Mouse (Mus musculus): ENCODE results near the gene Tenm2. TPM values are rescaled to one million over a fixed set of nuclear protein-coding genes. Genes with fewer than 3 reads are reported as not detected.

Gene Tenm2
- polyA plus RNA-seq, 1 experiment from 2014 or later = 18.3 TPM

- Histone ChIP-seq H3K27ac (replicated peaks) (no peak overlapping the region), H3K9me3 (no peaks in the 10 kb centered on the region), H3K36me3 (no peaks in the 10 kb centered on the region), H3K4me1 (no peaks in the 10 kb centered on the region), H3K27me3 (no peaks in the 10 kb centered on the region), H3K4me3 (no peak overlapping the region), H3K9ac (replicated peaks) (no peak overlapping the region), H3K4me2 (replicated peaks) (no peak overlapping the region)
- no peak for ATAC-seq (ENCODE audit: low FRiP score, low read depth)
- WGBS = 74% methylated on average over 9 of the region's 9 CpGs
Observed at GRCm38 (mm10) chr11:36364441-36364840, 871.3 kb downstream of the Tenm2 start.

- Histone ChIP-seq H3K36me3 (no peaks in the 10 kb centered on the region), H3K9me3 (no peaks in the 10 kb centered on the region), H3K27me3 (no peaks in the 10 kb centered on the region), H3K27ac (replicated peaks) (no peak overlapping the region), H3K4me1 (no peaks in the 10 kb centered on the region), H3K4me2 (replicated peaks) (no peak overlapping the region), H3K4me3 (no peak overlapping the region), H3K9ac (replicated peaks) (no peak overlapping the region)
- WGBS = 93% methylated on average over 8 of the region's 8 CpGs
- no peak for ATAC-seq (ENCODE audit: low FRiP score, low read depth)
Observed at GRCm38 (mm10) chr11:36362514-36362913, 873.2 kb downstream of the Tenm2 start.

GRCm38 (mm10) chr11:36353252-36353651 lies 882.5 kb downstream of the Tenm2 start:
- no peaks in the 10 kb centered on the region for H3K27me3 ChIP-seq
- H3K4me1 ChIP-seq = peaks cover 4% of the 10 kb centered on the region; the same call in 1 of the 2 replicates
- H3K4me2 ChIP-seq (replicated peaks) = no peak overlapping the region
- no peak overlapping the region for H3K9ac ChIP-seq (replicated peaks)
- WGBS = 82% methylated on average over 1 of the region's 1 CpGs
- no peak overlapping the region for H3K27ac ChIP-seq (replicated peaks)
- H3K9me3 ChIP-seq = no peaks in the 10 kb centered on the region
- no peak overlapping the region for H3K4me3 ChIP-seq
- no peak for ATAC-seq (ENCODE audit: low FRiP score, low read depth)
- no peaks in the 10 kb centered on the region for H3K36me3 ChIP-seq

- Histone ChIP-seq H3K9me3 (no peaks in the 10 kb centered on the region), H3K4me1 (peaks cover 4% of the 10 kb centered on the region; the same call in 1 of the 2 replicates), H3K4me2 (replicated peaks) (no peak overlapping the region), H3K27me3 (no peaks in the 10 kb centered on the region), H3K36me3 (no peaks in the 10 kb centered on the region), H3K27ac (replicated peaks) (no peak overlapping the region), H3K4me3 (no peak overlapping the region), H3K9ac (replicated peaks) (no peak overlapping the region)
- ATAC-seq (ENCODE audit: low FRiP score, low read depth) = no peak
- WGBS = 69% methylated on average over 6 of the region's 6 CpGs
Observed at GRCm38 (mm10) chr11:36351752-36352151, 884.0 kb downstream of the Tenm2 start.

- ATAC-seq (ENCODE audit: low FRiP score, low read depth) = no peak
- H3K4me3 ChIP-seq = no peak overlapping the region
- no peaks in the 10 kb centered on the region for H3K27me3 ChIP-seq
- H3K36me3 ChIP-seq = no peaks in the 10 kb centered on the region
- H3K27ac ChIP-seq (replicated peaks) = no peak overlapping the region
- H3K9me3 ChIP-seq = no peaks in the 10 kb centered on the region
- no peak overlapping the region for H3K4me2 ChIP-seq (replicated peaks)
- H3K4me1 ChIP-seq = peaks cover 4% of the 10 kb centered on the region; the same call in 1 of the 2 replicates
- 89% methylated on average over 6 of the region's 6 CpGs for WGBS
- H3K9ac ChIP-seq (replicated peaks) = no peak overlapping the region
Observed at GRCm38 (mm10) chr11:36351341-36351740, 884.4 kb downstream of the Tenm2 start.

GRCm38 (mm10) chr11:36350264-36350663 lies 885.5 kb downstream of the Tenm2 start:
- Histone ChIP-seq H3K9me3 (no peaks in the 10 kb centered on the region), H3K27ac (replicated peaks) (no peak overlapping the region), H3K36me3 (no peaks in the 10 kb centered on the region), H3K4me2 (replicated peaks) (no peak overlapping the region), H3K4me1 (peaks cover 4% of the 10 kb centered on the region; the same call in 1 of the 2 replicates), H3K4me3 (no peak overlapping the region), H3K9ac (replicated peaks) (no peak overlapping the region), H3K27me3 (no peaks in the 10 kb centered on the region)
- WGBS = 93% methylated on average over 1 of the region's 1 CpGs
- no peak for ATAC-seq (ENCODE audit: low FRiP score, low read depth)

GRCm38 (mm10) chr11:36349856-36350255 lies 885.9 kb downstream of the Tenm2 start:
- H3K4me1 ChIP-seq = peaks cover 4% of the 10 kb centered on the region; the same call in 1 of the 2 replicates
- no peak for ATAC-seq (ENCODE audit: low FRiP score, low read depth)
- no peaks in the 10 kb centered on the region for H3K9me3 ChIP-seq
- WGBS = 38% methylated on average over 2 of the region's 2 CpGs
- H3K4me2 ChIP-seq (replicated peaks) = no peak overlapping the region
- H3K27ac ChIP-seq (replicated peaks) = no peak overlapping the region
- no peaks in the 10 kb centered on the region for H3K27me3 ChIP-seq
- H3K9ac ChIP-seq (replicated peaks) = no peak overlapping the region
- no peak overlapping the region for H3K4me3 ChIP-seq
- no peaks in the 10 kb centered on the region for H3K36me3 ChIP-seq

- Histone ChIP-seq H3K9ac (replicated peaks) (no peak overlapping the region), H3K27ac (replicated peaks) (no peak overlapping the region), H3K4me1 (no peaks in the 10 kb centered on the region), H3K27me3 (no peaks in the 10 kb centered on the region), H3K4me2 (replicated peaks) (no peak overlapping the region), H3K36me3 (no peaks in the 10 kb centered on the region), H3K9me3 (no peaks in the 10 kb centered on the region), H3K4me3 (no peak overlapping the region)
- WGBS = 97% methylated on average over 3 of the region's 3 CpGs
- no peak for ATAC-seq (ENCODE audit: low FRiP score, low read depth)
Observed at GRCm38 (mm10) chr11:36341799-36342198, 894.0 kb downstream of the Tenm2 start.

- no peak overlapping the region for H3K4me3 ChIP-seq
- H3K4me1 ChIP-seq = 0 out of 2 replicates have a peak, but pooled peaks cover 7% of the 10 kb centered on the region
- no peaks in the 10 kb centered on the region for H3K36me3 ChIP-seq
- no peaks in the 10 kb centered on the region for H3K27me3 ChIP-seq
- WGBS = 84% methylated on average over 4 of the region's 4 CpGs
- no peak overlapping the region for H3K9ac ChIP-seq (replicated peaks)
- ATAC-seq (ENCODE audit: low FRiP score, low read depth) = no peak
- H3K4me2 ChIP-seq (replicated peaks) = no peak overlapping the region
- no peaks in the 10 kb centered on the region for H3K9me3 ChIP-seq
- H3K27ac ChIP-seq (replicated peaks) = no peak overlapping the region
Observed at GRCm38 (mm10) chr11:36338424-36338823, 897.3 kb downstream of the Tenm2 start.

GRCm38 (mm10) chr11:36337063-36337462 lies 898.7 kb downstream of the Tenm2 start:
- no peak for ATAC-seq (ENCODE audit: low FRiP score, low read depth)
- H3K4me3 ChIP-seq = no peak overlapping the region
- H3K27ac ChIP-seq (replicated peaks) = no peak overlapping the region
- no peak overlapping the region for H3K9ac ChIP-seq (replicated peaks)
- H3K4me1 ChIP-seq = peaks cover 10% of the 10 kb centered on the region; the same call in 1 of the 2 replicates
- WGBS = 91% methylated on average over 6 of the region's 6 CpGs
- no peaks in the 10 kb centered on the region for H3K9me3 ChIP-seq
- no peak overlapping the region for H3K4me2 ChIP-seq (replicated peaks)
- H3K36me3 ChIP-seq = no peaks in the 10 kb centered on the region
- no peaks in the 10 kb centered on the region for H3K27me3 ChIP-seq

- Histone ChIP-seq H3K36me3 (no peaks in the 10 kb centered on the region), H3K9me3 (no peaks in the 10 kb centered on the region), H3K4me2 (replicated peaks) (no peak overlapping the region), H3K9ac (replicated peaks) (no peak overlapping the region), H3K4me3 (no peak overlapping the region), H3K4me1 (peaks cover 28% of the 10 kb centered on the region; the same call in 1 of the 2 replicates), H3K27ac (replicated peaks) (no peak overlapping the region), H3K27me3 (no peaks in the 10 kb centered on the region)
- 30% methylated on average over 5 of the region's 5 CpGs for WGBS
- ATAC-seq (ENCODE audit: low FRiP score, low read depth) = no peak
Observed at GRCm38 (mm10) chr11:36335147-36335546, 900.6 kb downstream of the Tenm2 start.

GRCm38 (mm10) chr11:36334100-36334735 lies 901.5 kb downstream of the Tenm2 start:
- Histone ChIP-seq H3K9me3 (no peaks in the 10 kb centered on the region), H3K4me2 (replicated peaks) (no peak overlapping the region), H3K27me3 (no peaks in the 10 kb centered on the region), H3K9ac (replicated peaks) (no peak overlapping the region), H3K4me1 (peaks cover 28% of the 10 kb centered on the region; the same call in 1 of the 2 replicates), H3K36me3 (no peaks in the 10 kb centered on the region), H3K4me3 (no peak overlapping the region), H3K27ac (replicated peaks) (no peak overlapping the region)
- no peak for ATAC-seq (ENCODE audit: low FRiP score, low read depth)
- 12% methylated on average over 7 of the region's 7 CpGs for WGBS

GRCm38 (mm10) chr11:36332222-36332621 lies 903.5 kb downstream of the Tenm2 start:
- Histone ChIP-seq H3K27me3 (no peaks in the 10 kb centered on the region), H3K4me1 (peaks cover 28% of the 10 kb centered on the region; the same call in 1 of the 2 replicates), H3K9ac (replicated peaks) (no peak overlapping the region), H3K27ac (replicated peaks) (no peak overlapping the region), H3K4me3 (no peak overlapping the region), H3K36me3 (no peaks in the 10 kb centered on the region), H3K9me3 (no peaks in the 10 kb centered on the region), H3K4me2 (replicated peaks) (no peak overlapping the region)
- WGBS = 62% methylated on average over 12 of the region's 12 CpGs
- ATAC-seq (ENCODE audit: low FRiP score, low read depth) = peak; percentile 54; the same call in 1 of the 2 replicates
